8 mouse cellular contexts compared by ENCODE assay signal in the genomic region with DNA sequence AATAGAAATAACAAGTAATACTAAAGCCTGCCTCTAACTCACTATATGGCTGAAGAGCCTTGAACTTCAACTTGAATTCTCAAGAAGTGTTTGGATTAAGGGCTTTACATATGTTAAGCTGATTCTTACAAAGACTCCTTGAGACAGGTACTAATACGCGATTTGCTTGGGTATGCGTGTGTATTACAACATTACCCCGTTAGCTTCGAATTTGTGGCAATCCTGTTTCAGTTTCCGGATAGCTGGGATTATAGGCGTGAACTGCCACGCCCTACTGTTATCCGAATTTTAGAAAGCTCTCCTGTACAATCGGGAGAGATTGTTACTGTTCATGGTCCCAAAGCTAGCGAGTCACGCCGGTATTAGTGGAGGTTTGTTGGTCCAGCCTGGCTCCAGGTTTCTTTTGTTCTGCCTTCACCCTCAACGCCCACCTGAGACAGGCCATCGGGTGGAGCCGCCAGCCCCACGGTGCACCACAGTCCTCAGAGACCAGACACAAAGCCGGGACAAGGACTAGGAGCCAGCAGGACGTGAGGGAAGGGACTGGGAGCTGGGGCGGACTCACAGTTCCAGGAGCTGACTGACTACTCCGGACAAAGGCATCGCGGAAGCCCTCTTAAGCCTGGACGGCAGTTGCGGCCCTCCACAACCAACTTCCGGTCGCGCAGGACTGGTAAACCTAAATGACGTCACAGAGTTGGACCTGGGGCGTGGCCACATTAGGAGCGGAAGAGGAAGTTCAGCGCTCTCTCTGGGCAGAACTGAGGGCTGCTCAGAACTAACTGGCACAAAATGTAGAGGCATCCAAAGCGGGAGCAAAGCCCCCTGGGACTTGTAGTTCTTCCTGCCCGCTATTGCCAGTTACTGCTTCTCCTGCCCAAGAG. TPM values are rescaled to one million over a fixed set of nuclear protein-coding genes. Genes with fewer than 3 reads are reported as not detected.
DNase-seq lines count a peak whose midpoint lies in the region; ATAC-seq and TF ChIP-seq lines count a peak whose summit lies in the region.

A gene (minus strand): TSS at position 672 of the 884 bp plus-strand sequence.

- H3K9me3 ChIP-seq in embryonic facial prominence, embryonic 14.5 days (ENCODE audit: control insufficient read depth, low read length): no peaks in the 10 kb centered on the region
- H3K9me3 ChIP-seq in limb, embryonic 13.5 days: no peaks in the 10 kb centered on the region
- no peaks in the 10 kb centered on the region for H3K9me3 ChIP-seq in midbrain, embryonic 16.5 days (replicated peaks; ENCODE audit: control insufficient read depth, low read length, poor library complexity, severe bottlenecking)

- H3K4me2 ChIP-seq in embryonic facial prominence, embryonic 14.5 days (ENCODE audit: low read depth, low read length): peak within 1 kb of the TSS; percentile 78
- peak within 1 kb of the TSS; percentile 69 for H3K4me2 ChIP-seq in limb, embryonic 13.5 days (replicated peaks)
- H3K4me2 ChIP-seq in midbrain, embryonic 16.5 days (ENCODE audit: low read length): peak within 1 kb of the TSS; percentile 68

- H3K27ac ChIP-seq in embryonic facial prominence, embryonic 14.5 days (replicated peaks; ENCODE audit: low read depth, low read length): peak within 1 kb of the TSS; percentile 95
- H3K27ac ChIP-seq in heart, adult 2 months: peak within 1 kb of the TSS; percentile 89
- H3K27ac ChIP-seq in limb, embryonic 13.5 days: peak within 1 kb of the TSS; percentile 93
- H3K27ac ChIP-seq in midbrain, embryonic 16.5 days (ENCODE audit: low read length): peak within 1 kb of the TSS; percentile 95

- ATAC-seq in embryonic facial prominence, embryonic 14.5 days (ENCODE audit: low read depth): peak; percentile 99
- peak; percentile 99 for ATAC-seq in limb, embryonic 13.5 days (ENCODE audit: low FRiP score, low read depth)
- ATAC-seq in midbrain, embryonic 16.5 days: peak; percentile 100

- peak; percentile 29 for TF ChIP-seq CTCF in heart, adult 2 months (IDR thresholded peaks at IDR 0.05)

- WGBS in embryonic facial prominence, embryonic 14.5 days: under 1% methylated on average over 34 of the region's 34 CpGs
- under 1% methylated on average over 34 of the region's 34 CpGs for WGBS in heart, adult 2 months
- under 1% methylated on average over 34 of the region's 34 CpGs for WGBS in limb, embryonic 13.5 days
- under 1% methylated on average over 34 of the region's 34 CpGs for WGBS in midbrain, embryonic 16.5 days

- H3K79me2 ChIP-seq in heart, adult 2 months (replicated peaks; ENCODE audit: control insufficient read depth, insufficient read depth, low read length): peaks cover 2% of the 10 kb centered on the region

- TF ChIP-seq POLR2A in heart, adult 2 months (IDR thresholded peaks at IDR 0.05; ENCODE audit: insufficient read depth, low read depth, low read length): peak; percentile 95

- intact Hi-C loops in heart, adult 2 months (cut with DNase I): loop anchor here (1.0 to 5.0 kb wide), 3 partner anchors 46 to 241 kb away; a partner anchor contains a TSS

- H3K9ac ChIP-seq in embryonic facial prominence, embryonic 14.5 days (ENCODE audit: low read depth, low read length): peak within 1 kb of the TSS; percentile 98
- H3K9ac ChIP-seq in heart, adult 2 months (ENCODE audit: low read depth, low read length): peak within 1 kb of the TSS; percentile 88
- peak within 1 kb of the TSS; percentile 91 for H3K9ac ChIP-seq in limb, embryonic 13.5 days
- H3K9ac ChIP-seq in midbrain, embryonic 16.5 days (ENCODE audit: low read depth, low read length): peak within 1 kb of the TSS; percentile 87

- H3K27me3 ChIP-seq in embryonic facial prominence, embryonic 14.5 days (replicated peaks; ENCODE audit: control insufficient read depth, insufficient read depth, low read length): no peaks in the 10 kb centered on the region
- no peaks in the 10 kb centered on the region for H3K27me3 ChIP-seq in heart, adult 2 months (ENCODE audit: control insufficient read depth, insufficient read depth, low read length)
- no peaks in the 10 kb centered on the region for H3K27me3 ChIP-seq in limb, embryonic 13.5 days
- H3K27me3 ChIP-seq in midbrain, embryonic 16.5 days (ENCODE audit: control insufficient read depth, insufficient read depth, low read depth, low read length): no peaks in the 10 kb centered on the region

- TF ChIP-seq EP300 in heart, adult 2 months (IDR thresholded peaks at IDR 0.05; ENCODE audit: insufficient read depth, low read depth, low read length): peak; percentile 66

- no peaks in the 10 kb centered on the region; the same call in 1 of the 2 replicates for H3K4me1 ChIP-seq in embryonic facial prominence, embryonic 14.5 days (ENCODE audit: control insufficient read depth, insufficient read depth, low read length)
- peaks cover 7% of the 10 kb centered on the region for H3K4me1 ChIP-seq in heart, adult 2 months (ENCODE audit: control insufficient read depth, insufficient read depth, low read length)
- peaks cover 10% of the 10 kb centered on the region for H3K4me1 ChIP-seq in limb, embryonic 13.5 days
- H3K4me1 ChIP-seq in midbrain, embryonic 16.5 days (ENCODE audit: control insufficient read depth, insufficient read depth, low read length): peaks cover 19% of the 10 kb centered on the region

- DNase-seq in 3T3-L1 (ENCODE audit: low read depth, low spot score): peak; percentile 100
- peak; percentile 73 to 85 for DNase-seq in adrenal gland, postnatal 4 days (ENCODE audit: low spot score in 2 of 2)
- DNase-seq in embryonic facial prominence, embryonic 14.5 days (ENCODE audit: low spot score): peak; percentile 100
- peak; percentile 93 to 97 for DNase-seq in heart, adult 2 months
- DNase-seq in kidney, adult 8-10 months: peak; percentile 98 to 99
- peak; percentile 89 to 97 for DNase-seq in spleen, postnatal 10 days (ENCODE audit: low spot score in 2 of 2)

- peak within 1 kb of the TSS; percentile 89 for H3K4me3 ChIP-seq in embryonic facial prominence, embryonic 14.5 days (ENCODE audit: low read depth, low read length)
- peak within 1 kb of the TSS; percentile 89 for H3K4me3 ChIP-seq in heart, adult 2 months
- peak within 1 kb of the TSS; percentile 81 for H3K4me3 ChIP-seq in limb, embryonic 13.5 days
- peak within 1 kb of the TSS; percentile 69 for H3K4me3 ChIP-seq in midbrain, embryonic 16.5 days (ENCODE audit: low read depth, low read length)

- H3K36me3 ChIP-seq in embryonic facial prominence, embryonic 14.5 days (ENCODE audit: control insufficient read depth, insufficient read depth, low read length): peaks cover 13% of the 10 kb centered on the region
- peaks cover 10% of the 10 kb centered on the region for H3K36me3 ChIP-seq in heart, adult 2 months (ENCODE audit: control insufficient read depth, insufficient read depth, low read length)
- H3K36me3 ChIP-seq in limb, embryonic 13.5 days: peaks cover 11% of the 10 kb centered on the region
- H3K36me3 ChIP-seq in midbrain, embryonic 16.5 days (ENCODE audit: control insufficient read depth, insufficient read depth, low read length): no peaks in the 10 kb centered on the region

RNA-seq across cellular contexts. Expression of the gene that starts here (rescaled TPM):
- total RNA-seq in adrenal gland, postnatal 4 days (2021): 10 to 100 TPM; 23.4 to 24.0 TPM
- 27.1 and 30.5 TPM in 2 replicates for polyA plus RNA-seq in embryonic facial prominence, embryonic 14.5 days (2014; fragmentation: Nextera tagmentation; extraction: Ambion mirVana)
- 10 to 100 TPM; 16.0 to 24.9 TPM for total RNA-seq in heart, adult 2 months (2021)
- polyA plus RNA-seq in heart, adult 2 months (2012; rRNA removed): 7.4 and 12.0 TPM in 2 replicates
- 37.9 and 41.2 TPM in 2 replicates for polyA plus RNA-seq in limb, embryonic 13.5 days (2015; fragmentation: Nextera tagmentation; extraction: Ambion mirVana)
- polyA plus RNA-seq in midbrain, embryonic 16.5 days (2015; fragmentation: Nextera tagmentation; extraction: Ambion mirVana): 110 and 112 TPM in 2 replicates

Comparison
In these comparisons a context has a peak if more than half of its experiments do, and no peak if none do; other contexts are left out.
1. Peak in every context shown above with its lines: DNase-seq, ATAC-seq, H3K4me3 ChIP-seq and H3K27ac ChIP-seq.